Mouse (Mus musculus) E14TG2a.4 (cell line): ENCODE measurements around the gene Ugt1a2.
"Not testable (repeated sequence)": the region's sequence is repeated elsewhere in the genome, so short reads cannot be mapped to it uniquely, and the experiment has no call there.

Source experiments
- H3K27me3 ChIP-seq: 2 replicates; pipeline ENCODE4 v1.6.1; 2014; ENCODE audit warnings: low read length, control low read depth; ENCODE audit not compliant: insufficient read depth
- H3K36me3 ChIP-seq: 2 replicates; pipeline ENCODE4 v1.6.1; 2014; ENCODE audit warnings: low read length, control low read depth; ENCODE audit not compliant: insufficient read depth
- H3K4me1 ChIP-seq: replicated peaks from 2 replicates; pipeline ENCODE4 v1.6.1; 2014; ENCODE audit warnings: low read depth, low read length, control low read depth
- H3K4me3 ChIP-seq: replicated peaks from 2 replicates; pipeline ENCODE4 v1.5.1; 2014; ENCODE audit warnings: mild to moderate bottlenecking, low read length
- H3K9me3 ChIP-seq: 2 replicates; pipeline ENCODE4 v1.6.1; 2014; ENCODE audit warnings: low read length, control low read depth
- CTCF ChIP-seq: conservative IDR thresholded peaks from 2 replicates; pipeline ENCODE4 v1.5.1; 2014; ENCODE audit warnings: low read length
- NANOG ChIP-seq: IDR thresholded peaks from 2 replicates; pipeline ENCODE4 v1.6.1; 2014; ENCODE audit warnings: borderline replicate concordance, low read length, mixed read lengths
- POU5F1 ChIP-seq: IDR thresholded peaks from 2 replicates; pipeline ENCODE4 v1.6.1; 2014; ENCODE audit warnings: low read length, borderline replicate concordance

Gene Ugt1a2

DNA sequence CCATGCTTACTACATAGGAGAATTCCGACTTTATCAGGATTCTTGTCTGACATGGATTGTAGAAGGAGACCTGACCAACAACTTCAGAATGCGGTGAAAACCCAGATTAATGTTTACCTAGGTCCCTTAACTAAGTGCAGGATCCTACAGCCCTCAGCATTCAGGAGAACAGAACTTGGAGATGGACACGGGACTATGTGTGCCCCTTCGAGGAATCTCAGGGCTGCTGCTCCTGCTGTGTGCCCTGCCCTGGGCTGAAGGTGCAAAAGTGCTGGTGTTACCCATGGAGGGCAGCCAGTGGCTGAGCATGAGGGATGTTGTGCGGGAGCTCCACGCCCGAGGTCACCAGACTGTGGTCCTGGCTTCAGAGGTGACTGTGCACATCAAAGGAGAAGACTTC, at the start of gene Ugt1a2:
Gene Ugt1a2 (plus strand): TSS at position 146 of the 400 bp plus-strand sequence.
- peaks cover 4% of the 10 kb centered on the region for H3K4me1 ChIP-seq
- H3K4me3 ChIP-seq = no peak within 1 kb of the TSS
- no peaks in the 10 kb centered on the region for H3K36me3 ChIP-seq
- TF ChIP-seq NANOG = no peak
- no peak for TF ChIP-seq POU5F1
- no peak for TF ChIP-seq CTCF
- peaks cover 44% of the 10 kb centered on the region for H3K27me3 ChIP-seq
- 0 out of 2 replicates have a peak, but pooled peaks cover 6% of the 10 kb centered on the region for H3K9me3 ChIP-seq

DNA sequence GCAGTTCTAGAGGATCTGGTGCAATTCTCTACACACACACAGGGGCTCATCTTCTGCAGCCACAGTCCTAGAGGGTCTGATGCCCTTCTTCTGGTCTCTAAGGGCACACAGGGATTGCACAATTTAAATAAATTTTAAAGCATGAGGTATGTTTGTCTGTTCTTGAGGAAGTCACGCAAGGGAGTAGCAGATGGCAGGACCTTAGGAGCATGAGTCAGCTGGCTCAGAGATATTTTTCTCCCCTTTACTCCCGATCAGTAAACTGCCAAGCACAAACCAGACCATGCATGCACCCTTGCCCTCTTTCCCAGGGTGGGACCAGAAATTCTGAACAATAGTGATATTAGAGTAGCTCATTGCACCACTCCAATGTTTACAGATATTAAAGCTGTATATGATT, 42.0 kb upstream of the Ugt1a2 start:
- no peaks in the 10 kb centered on the region for H3K36me3 ChIP-seq
- no peaks in the 10 kb centered on the region; the same call in 1 of the 2 replicates for H3K9me3 ChIP-seq
- no peak for TF ChIP-seq CTCF
- TF ChIP-seq NANOG = no peak
- TF ChIP-seq POU5F1 = no peak
- no peaks in the 10 kb centered on the region for H3K4me1 ChIP-seq
- no peak overlapping the region for H3K4me3 ChIP-seq
- no peaks in the 10 kb centered on the region for H3K27me3 ChIP-seq

- Histone ChIP-seq H3K4me1 (peaks cover 4% of the 10 kb centered on the region; the same call in 1 of the 2 replicates), H3K9me3 (peaks cover 10% of the 10 kb centered on the region), H3K36me3 (no peaks in the 10 kb centered on the region), H3K27me3 (no peaks in the 10 kb centered on the region), H3K4me3 (no peak within 1 kb of the TSS)
- TF ChIP-seq CTCF (no peak), NANOG (no peak), POU5F1 (no peak)
These were observed 34.7 kb upstream of the Ugt1a2 start, which contains the start of gene Ugt1a5 for GRCm38 (mm10) chr1:88165711-88166110. Gene Ugt1a5, plus strand, starts transcription at chr1:88166012.

DNA sequence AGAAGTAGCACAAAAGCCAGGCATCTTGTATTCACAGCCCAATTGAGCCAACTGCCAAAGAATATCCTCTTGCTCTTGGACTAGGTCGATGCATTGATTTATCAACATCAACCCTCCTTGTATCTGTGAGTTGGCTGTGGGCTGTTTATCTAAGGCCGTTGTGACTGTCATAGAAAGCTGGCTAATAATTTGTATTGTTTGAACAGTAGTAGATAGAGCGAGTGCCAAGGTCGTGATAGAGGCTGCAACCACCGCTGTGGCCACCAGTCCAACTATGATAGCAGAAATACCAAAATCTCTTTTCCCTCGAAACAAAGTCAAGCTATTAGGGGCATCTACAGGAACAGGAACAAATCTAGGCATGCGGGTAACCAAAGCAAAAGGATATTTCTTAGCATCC, 28.2 kb upstream of the Ugt1a2 start:
- H3K9me3 ChIP-seq = peaks cover 43% of the 10 kb centered on the region
- H3K36me3 ChIP-seq, H3K27me3 ChIP-seq, H3K4me3 ChIP-seq, H3K4me1 ChIP-seq: not testable (repeated sequence)

DNA sequence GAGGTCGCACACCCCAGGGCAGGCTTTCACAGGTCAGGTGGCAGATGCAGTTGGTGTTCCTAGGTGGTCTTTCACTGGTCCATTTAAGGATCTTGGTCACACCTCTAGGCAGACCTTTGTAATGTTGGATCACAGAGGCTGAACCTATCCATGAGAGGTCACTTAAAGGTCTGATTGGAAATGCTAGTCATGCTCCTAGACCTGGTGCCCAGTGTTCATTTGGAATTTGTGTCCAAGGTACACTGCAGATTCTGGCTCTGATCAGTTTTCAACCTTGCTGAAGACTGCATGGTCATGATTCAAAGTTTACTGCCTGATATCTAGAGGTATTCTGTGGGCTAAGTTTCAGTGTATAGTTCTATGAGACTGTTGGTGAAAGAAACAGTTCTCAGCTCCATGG, 20.7 kb upstream of the Ugt1a2 start:
- Histone ChIP-seq H3K9me3 (peaks cover 38% of the 10 kb centered on the region), H3K4me1 (no peaks in the 10 kb centered on the region), H3K4me3 (no peak overlapping the region), H3K36me3 (no peaks in the 10 kb centered on the region), H3K27me3 (no peaks in the 10 kb centered on the region)
- TF ChIP-seq CTCF (no peak), NANOG (no peak), POU5F1 (no peak)

GRCm38 (mm10) chr1:88186325-88186935, 14.0 kb upstream of the Ugt1a2 start:
- H3K27me3 ChIP-seq = no peaks in the 10 kb centered on the region
- H3K4me3 ChIP-seq = no peak overlapping the region
- H3K4me1 ChIP-seq = no peaks in the 10 kb centered on the region
- no peaks in the 10 kb centered on the region for H3K36me3 ChIP-seq
- no peaks in the 10 kb centered on the region for H3K9me3 ChIP-seq
- no peak for TF ChIP-seq NANOG

DNA sequence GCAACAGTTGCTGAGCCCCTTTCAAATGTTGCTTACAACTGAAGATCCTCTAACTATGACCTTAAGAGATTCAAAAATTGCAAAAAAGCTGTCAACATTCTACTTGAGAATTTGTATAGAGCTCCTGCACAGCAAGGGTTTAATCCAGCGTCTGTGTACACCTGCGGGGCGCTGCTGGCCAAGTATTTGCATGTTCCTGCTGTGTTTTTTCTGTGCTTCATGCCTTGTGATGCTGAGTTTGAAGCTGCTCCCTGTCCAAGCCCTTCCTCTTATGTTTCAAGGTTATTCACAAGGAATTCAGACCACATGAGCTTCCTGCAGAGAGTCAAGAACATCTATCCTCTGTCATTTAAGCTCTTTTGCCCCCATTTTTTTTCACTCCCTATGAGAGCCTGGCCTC, 8.3 kb upstream of the Ugt1a2 start:
- Histone ChIP-seq H3K9me3 (no peaks in the 10 kb centered on the region), H3K4me1 (peaks cover 9% of the 10 kb centered on the region; the same call in 1 of the 2 replicates), H3K4me3 (no peak overlapping the region), H3K27me3 (no peaks in the 10 kb centered on the region), H3K36me3 (no peaks in the 10 kb centered on the region)
- TF ChIP-seq CTCF (no peak), NANOG (no peak)

GRCm38 (mm10) chr1:88195687-88196086, 4.7 kb upstream of the Ugt1a2 start:
- Histone ChIP-seq H3K9me3 (no peaks in the 10 kb centered on the region), H3K4me3 (no peak overlapping the region), H3K36me3 (no peaks in the 10 kb centered on the region), H3K4me1 (peaks cover 9% of the 10 kb centered on the region; the same call in 1 of the 2 replicates), H3K27me3 (peaks cover 7% of the 10 kb centered on the region; the same call in 1 of the 2 replicates)
- TF ChIP-seq CTCF (no peak), POU5F1 (no peak), NANOG (no peak)

DNA sequence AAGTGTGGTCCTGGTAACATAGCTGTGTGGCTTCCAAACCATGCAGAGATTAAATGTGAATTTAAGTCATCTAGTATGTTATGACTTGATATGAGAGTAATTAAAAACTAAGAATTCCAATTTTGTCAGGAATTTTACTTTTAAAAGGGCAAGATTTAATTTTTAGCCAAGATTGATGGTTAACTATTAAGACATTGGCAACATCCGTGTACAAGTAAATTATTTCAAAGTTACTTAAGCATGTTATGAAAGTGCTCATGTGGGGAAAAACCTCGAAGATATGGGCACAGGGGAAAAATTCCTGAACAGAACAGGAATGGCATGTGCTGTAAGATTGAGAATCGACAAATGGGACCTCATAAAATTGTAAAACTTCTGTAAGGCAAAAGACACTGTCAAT, 3.0 kb upstream of the Ugt1a2 start:
- TF ChIP-seq NANOG = no peak
- TF ChIP-seq POU5F1 = no peak
- no peak for TF ChIP-seq CTCF
- Histone ChIP-seq H3K27me3 (peaks cover 16% of the 10 kb centered on the region), H3K36me3 (no peaks in the 10 kb centered on the region), H3K4me3 (no peak overlapping the region), H3K4me1 (peaks cover 1% of the 10 kb centered on the region; the same call in 1 of the 2 replicates), H3K9me3 (no peaks in the 10 kb centered on the region)
